Mouse (Mus musculus): ENCODE data around the gene Cckar.

Cckar gene

GRCm38 (mm10) chr5:53707235-53708177 lies at the start of gene Cckar:
Gene Cckar, minus strand, starts transcription at chr5:53707705.
- no peak for DNase-seq (ENCODE audit: low spot score in 2 of 2)

GRCm38 (mm10) chr5:53744061-53744460 lies 36.6 kb upstream of the Cckar start:
- DNase-seq (ENCODE audit: low spot score in 2 of 2): no peak

GRCm38 (mm10) chr5:53732933-53733332 lies 25.4 kb upstream of the Cckar start:
- DNase-seq (ENCODE audit: low spot score in 2 of 2): no peak

DNA sequence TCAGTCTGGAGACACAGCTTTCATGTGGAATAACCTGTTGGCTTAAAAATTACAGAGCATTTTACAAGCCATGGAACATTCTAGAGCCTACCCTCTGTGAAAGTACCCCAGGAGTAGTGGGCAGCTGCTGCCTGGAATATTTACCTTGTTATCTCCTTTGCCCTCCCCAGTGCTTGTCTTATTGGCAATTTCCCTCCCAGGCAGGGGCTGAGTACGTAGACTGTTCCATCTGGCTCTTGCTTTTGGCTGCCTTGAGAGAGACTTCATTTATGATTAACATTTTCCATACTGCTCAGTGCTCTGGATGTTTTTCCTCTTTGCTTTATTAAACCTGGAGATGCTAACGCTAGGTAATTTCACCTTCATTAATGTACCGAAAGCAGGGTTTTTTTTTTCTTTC lies 20.1 kb upstream of the Cckar start:
- no peak for DNase-seq (ENCODE audit: low spot score in 2 of 2)

- DNase-seq (ENCODE audit: low spot score in 2 of 2): no peak
Observed at GRCm38 (mm10) chr5:53726011-53726410, 18.5 kb upstream of the Cckar start.

DNA sequence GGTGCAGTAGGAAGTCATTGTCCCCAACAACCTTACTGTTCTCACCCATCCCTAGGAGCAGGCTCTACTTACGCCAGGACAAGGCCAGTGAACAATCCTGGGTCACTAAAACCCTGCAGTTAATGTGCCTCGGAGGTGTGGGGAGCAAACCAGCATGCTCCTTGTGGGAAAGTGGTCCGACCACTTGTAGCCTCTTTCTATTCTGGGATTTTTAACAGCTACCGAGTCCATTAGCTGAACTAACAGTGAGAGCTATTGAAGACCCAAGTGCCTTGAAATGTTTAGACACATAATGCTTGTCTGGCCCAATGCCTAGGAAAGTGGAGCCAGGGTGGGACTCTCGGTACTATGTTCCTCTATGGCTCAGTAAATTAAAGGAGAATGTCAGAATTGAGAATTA lies 9.0 kb upstream of the Cckar start:
- no peak for DNase-seq (ENCODE audit: low spot score in 2 of 2)

- no peak for DNase-seq (ENCODE audit: low spot score in 2 of 2)
Observed at GRCm38 (mm10) chr5:53711277-53711676, 3.8 kb upstream of the Cckar start.

DNA sequence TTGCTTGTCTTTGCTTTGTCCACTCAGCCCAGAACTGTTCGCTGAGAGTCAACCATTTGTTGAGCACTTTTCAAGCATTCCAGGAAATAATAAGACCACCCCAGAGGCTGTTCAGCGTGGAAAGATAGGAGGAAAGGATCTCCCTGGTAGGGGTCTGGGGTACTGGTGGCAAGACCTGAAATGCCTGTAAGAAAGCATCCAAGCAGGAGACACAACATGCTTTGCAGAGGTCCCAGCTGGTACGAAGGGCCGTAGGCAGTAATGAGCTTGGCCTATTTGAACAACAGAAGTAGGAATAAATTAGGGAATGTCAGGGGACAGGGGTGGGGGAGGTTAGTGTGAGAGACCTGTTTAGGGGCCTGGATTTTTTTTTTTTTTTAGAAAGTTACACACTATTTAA lies 686 bp upstream of the Cckar start:
- no peak for DNase-seq (ENCODE audit: low spot score in 2 of 2)

- DNase-seq (ENCODE audit: low spot score in 2 of 2): peak in 1 of 2 experiments; percentile 12
Observed at GRCm38 (mm10) chr5:53702686-53703085, 4.8 kb downstream of the Cckar start.

DNA sequence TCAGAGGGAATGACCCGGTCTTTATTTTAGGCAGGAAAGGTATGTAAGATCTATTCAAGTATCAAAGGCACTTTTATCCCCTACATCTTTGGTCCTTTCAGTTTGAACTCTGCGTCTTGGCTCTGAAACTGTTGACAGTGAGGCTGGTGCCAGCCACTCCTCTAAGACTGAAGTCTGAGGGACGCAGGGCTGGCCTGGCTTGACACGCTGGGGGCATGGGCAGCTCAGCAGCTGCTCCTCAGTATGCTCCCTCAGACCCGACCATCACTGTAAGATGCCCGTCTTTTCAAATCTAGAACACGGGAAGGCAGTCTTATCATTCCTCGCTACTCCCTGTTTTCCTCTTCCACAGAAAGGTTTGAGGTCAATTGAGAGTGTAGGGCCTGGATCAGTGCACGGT lies 9.7 kb downstream of the Cckar start:
- DNase-seq (ENCODE audit: low spot score in 2 of 2): no peak

DNA sequence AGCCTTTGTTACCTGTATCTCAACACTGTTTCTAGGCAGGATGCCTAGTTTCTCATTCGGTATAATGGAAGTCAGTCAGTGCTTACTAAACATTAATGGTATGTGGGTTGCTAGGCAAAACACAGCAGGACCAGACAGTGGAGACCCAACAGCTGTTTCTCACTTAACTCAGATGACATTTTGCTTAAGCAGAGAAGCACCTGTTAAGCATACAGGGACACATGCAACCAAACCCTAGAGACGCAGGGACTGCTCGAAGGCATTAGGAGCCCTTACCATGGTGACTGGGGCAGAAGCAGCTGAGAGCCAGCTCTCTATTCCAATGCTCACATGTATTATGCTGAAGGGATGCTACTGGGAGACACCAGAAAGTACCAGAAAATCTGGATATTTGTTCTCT lies 10.8 kb downstream of the Cckar start:
- DNase-seq (ENCODE audit: low spot score in 2 of 2): no peak

- DNase-seq (ENCODE audit: low spot score in 2 of 2): no peak
Observed at GRCm38 (mm10) chr5:53692662-53693061, 14.8 kb downstream of the Cckar start.

- no peak for DNase-seq (ENCODE audit: low spot score in 2 of 2)
Observed at GRCm38 (mm10) chr5:53692100-53692499, 15.4 kb downstream of the Cckar start.

DNA sequence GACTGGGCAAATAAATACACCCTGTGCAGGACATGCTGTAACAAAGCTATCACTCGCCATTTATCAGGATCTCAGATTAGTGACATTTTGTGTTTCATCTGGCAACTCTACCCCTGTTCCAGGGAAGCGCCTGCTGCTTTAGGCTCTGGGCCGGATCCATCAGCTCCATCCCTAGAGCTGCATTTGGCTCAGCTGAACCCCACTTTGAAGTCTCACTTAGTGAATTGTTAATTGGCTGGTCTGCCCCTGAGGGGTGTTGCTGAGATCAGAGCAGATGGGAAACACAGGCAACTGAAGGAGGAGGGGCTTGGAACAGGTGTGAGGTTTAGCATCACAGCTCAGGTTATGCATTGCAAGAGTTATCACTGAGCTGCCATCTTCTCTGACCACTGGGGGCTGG lies 15.9 kb downstream of the Cckar start:
- no peak for DNase-seq (ENCODE audit: low spot score in 2 of 2)

- DNase-seq (ENCODE audit: low spot score in 2 of 2): no peak
Observed at GRCm38 (mm10) chr5:53688326-53688725, 19.2 kb downstream of the Cckar start.

GRCm38 (mm10) chr5:53686379-53686778 lies 21.1 kb downstream of the Cckar start:
- no peak for DNase-seq (ENCODE audit: low spot score in 2 of 2)

GRCm38 (mm10) chr5:53685623-53686022 lies 21.9 kb downstream of the Cckar start:
- DNase-seq (ENCODE audit: low spot score in 2 of 2): no peak

DNA sequence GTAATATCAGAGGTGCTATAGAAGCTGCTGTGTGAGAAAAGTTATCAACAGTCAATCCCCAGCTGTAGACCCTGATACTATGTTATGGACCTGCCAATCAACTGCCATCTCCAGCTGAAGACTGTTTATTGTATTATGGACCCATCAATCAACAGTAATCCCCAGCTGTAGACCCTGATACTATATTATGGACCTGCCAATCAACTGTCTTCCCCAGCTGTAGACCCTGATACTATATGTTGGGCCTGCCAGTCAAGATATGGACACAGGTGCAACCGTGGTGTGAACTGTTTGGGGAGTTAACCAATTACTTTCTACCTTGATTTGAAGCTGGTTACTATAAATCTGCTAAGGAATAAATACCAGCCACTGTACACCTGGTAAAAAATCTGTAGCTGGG lies 23.1 kb downstream of the Cckar start:
- no peak for DNase-seq (ENCODE audit: low spot score in 2 of 2)

DNA sequence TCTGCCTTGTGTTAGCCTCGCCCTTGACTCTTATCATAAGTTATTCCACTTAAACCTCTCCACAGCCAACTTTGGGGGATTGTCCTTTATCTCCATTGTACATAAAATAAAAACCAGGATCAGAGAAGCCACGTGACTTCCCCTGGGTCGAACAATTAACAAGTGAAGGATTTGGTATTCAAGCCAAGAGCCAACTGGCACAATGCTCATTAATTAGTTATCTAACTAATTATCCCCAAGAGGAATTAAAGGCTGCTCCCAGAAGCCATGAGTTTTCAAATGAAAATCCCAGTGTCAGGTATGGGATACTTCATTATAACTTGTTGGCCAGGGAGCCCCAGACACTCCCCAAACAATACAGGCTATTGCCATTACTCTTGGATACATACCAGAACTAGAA lies 23.6 kb downstream of the Cckar start:
- no peak for DNase-seq (ENCODE audit: low spot score in 2 of 2)

DNA sequence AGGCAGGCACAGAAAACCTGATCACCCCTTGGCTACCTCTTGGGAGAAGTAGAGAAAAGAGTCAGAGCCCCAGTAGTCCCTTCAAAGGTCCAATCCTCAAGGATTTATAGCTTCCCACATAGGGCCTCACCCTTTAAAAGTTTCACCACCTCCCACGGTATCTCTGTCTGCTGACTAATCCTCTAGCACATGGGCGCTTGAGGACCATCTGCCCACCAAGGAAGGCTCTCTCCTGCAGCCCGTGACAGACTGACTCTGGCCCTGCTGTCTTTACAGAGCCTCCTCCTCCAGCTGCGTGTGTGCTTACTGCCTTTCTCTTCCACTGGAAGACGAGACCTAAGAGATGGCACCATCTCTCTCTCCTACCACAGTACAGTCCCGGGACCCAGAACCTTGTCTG lies 27.9 kb downstream of the Cckar start:
- DNase-seq (ENCODE audit: low spot score in 2 of 2): peak; percentile 49 to 60

DNA sequence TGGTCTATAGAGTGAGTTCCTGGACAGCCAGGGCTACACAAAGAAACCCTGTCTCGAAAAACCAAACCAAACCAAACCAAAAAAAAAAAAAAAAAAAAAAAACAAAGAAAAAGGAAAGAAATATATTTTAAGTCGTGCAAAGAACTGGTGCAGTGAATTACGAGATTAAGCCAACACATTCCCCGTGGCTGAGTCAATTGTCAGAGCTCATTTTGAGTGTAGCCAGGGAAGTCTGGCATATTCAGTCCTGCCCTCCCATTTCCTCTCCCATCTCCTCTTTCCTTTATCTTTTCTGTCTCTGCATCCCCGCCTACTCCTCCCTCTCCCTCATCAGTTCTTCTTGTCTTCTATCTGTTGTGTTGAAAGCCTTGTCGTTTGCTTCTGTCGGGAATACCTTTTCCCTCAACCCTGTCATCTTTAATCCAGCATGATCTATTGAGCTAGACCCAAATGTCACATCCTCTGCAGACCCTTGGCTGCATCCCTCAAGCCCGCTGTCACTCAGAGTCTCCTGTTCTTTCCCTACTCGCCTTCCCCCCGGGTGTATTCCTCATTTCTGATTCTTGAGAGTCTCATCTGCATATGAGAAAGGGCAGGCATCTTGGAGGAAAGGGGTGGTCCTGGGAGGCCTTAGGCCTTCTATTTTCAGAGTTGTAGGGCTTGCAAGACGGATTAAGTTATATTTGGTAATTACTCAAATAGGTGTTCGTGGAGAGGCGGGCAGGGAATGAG lies 29.3 kb downstream of the Cckar start:
- no peak for DNase-seq (ENCODE audit: low spot score in 2 of 2)

DNA sequence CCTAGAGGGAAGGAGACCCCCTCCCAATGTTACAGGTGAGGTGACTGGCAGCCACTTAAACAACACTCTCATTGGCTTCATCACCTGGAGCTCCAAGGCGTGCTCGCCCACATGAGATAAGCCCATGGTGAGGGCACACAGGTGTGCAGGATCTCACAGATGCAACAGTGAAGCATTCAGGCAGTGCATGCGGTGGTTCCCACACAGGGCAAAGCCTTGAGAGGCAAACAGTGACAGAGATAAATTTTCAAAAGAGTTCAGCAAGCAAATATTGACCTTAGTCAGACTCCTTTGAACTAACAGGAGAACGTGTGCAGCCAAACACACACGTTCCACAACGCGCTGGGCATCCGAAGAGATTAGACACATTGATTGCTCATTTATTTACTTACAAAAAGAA lies 30.8 kb downstream of the Cckar start:
- no peak for DNase-seq (ENCODE audit: low spot score in 2 of 2)

Measured in right cerebral cortex, adult 2 months (tissue).